Mouse (Mus musculus) bone marrow, adult 2 months (tissue): ENCODE data around the gene Olfr70. TPM values are rescaled to one million over a fixed set of nuclear protein-coding genes. Genes with fewer than 3 reads are reported as not detected.

Experiments used
- H3K27ac ChIP-seq: fragments of 200-500 bp; 2 replicates; pipeline ENCODE4 v1.5.1; 2012; ENCODE audit warnings: low read depth, mild to moderate bottlenecking, control low read depth, inconsistent platforms, low read length; ENCODE audit not compliant: control insufficient read depth, poor library complexity, insufficient read depth
- H3K4me1 ChIP-seq: fragments of 200-500 bp; 2 replicates; pipeline ENCODE4 v1.6.1; 2011; ENCODE audit warnings: low read length; ENCODE audit not compliant: control insufficient read depth, insufficient read depth
- H3K4me3 ChIP-seq: fragments of 200-500 bp; replicated peaks from 2 replicates; pipeline ENCODE3; 2011; ENCODE audit warnings: mild to moderate bottlenecking, low read depth, low read length, control low read depth; ENCODE audit not compliant: control insufficient read depth
- CTCF ChIP-seq: fragments of 200-500 bp; IDR thresholded peaks from 2 replicates; pipeline ENCODE4 v1.5.1; 2011; ENCODE audit warnings: low read length, control low read depth; ENCODE audit not compliant: control insufficient read depth, insufficient read depth
- POLR2A ChIP-seq: fragments of 200-500 bp; IDR thresholded peaks from 2 replicates; pipeline ENCODE4 v1.6.1; 2011; ENCODE audit warnings: low read depth, mild to moderate bottlenecking, control low read depth, low read length, borderline replicate concordance; ENCODE audit not compliant: control insufficient read depth
- WGBS: fragments of 180-500 bp; shearing (Covaris S2); methylation state at CpG from one replicate; pipeline ENCODE4 v1.1.7; 2018; 5-methylcytosine and 5-hydroxymethylcytosine counted together
- polyA plus RNA-seq: library from polyadenylated mRNA; stranded (reverse); fragments of >200 nt; gene quantifications from 2 replicates; pipeline ENCODE4 v1.2.4, GENCODE M21; 2011; ENCODE audit warnings: low replicate concordance; ENCODE audit not compliant: missing spikeins, insufficient read depth, insufficient read length

The Olfr70 gene
- polyA plus RNA-seq, 1 experiment, result not detected

DNA sequence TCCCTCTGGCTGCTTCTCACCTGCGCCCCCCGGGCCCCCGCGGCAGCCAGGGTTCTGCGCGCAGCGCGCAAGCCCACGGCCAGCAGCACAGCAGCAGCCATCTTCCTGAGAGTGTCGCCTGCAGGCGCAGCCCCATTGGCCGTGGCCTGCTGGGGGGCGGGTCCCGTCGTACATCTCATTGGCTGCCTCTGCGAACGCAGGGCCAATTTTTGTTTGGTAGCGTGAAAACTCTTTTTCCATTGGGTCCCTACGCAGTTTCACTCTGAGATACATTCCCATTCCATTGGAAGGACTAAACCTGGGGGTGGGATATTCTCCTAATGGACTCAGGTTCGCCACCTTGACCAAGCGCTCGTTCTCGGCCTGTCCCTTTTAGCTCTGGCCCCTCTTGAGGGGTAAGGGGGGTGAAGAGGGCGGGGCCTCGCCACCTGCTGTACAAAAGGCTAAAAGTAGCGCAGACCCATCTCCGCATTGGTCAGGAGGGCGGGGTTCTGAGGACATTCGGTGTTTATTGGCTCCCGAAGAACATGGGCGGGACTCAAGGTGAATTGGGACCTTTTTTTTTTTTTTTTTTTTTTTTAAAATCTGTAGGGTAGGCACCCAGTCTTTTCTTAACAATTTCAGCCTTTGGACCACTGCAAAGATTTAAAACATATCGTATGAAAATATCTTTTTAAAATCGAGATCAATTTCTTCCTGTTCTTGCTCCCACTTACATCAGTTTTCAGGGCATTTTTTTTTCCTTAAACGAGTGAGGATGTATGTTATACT lies 44.1 kb downstream of the Olfr70 start, which contains the start of gene Hint2:
TSS of gene Hint2 (minus strand) at position 128 of the 771 bp plus-strand sequence.
- Histone ChIP-seq H3K4me3 (peak within 1 kb of the TSS; percentile 67), H3K27ac (peak within 1 kb of the TSS; percentile 3), H3K4me1 (no peaks in the 10 kb centered on the region)
- WGBS, result under 1% methylated on average over 34 of the region's 34 CpGs
- TF ChIP-seq CTCF, result no peak
- TF ChIP-seq POLR2A, result peak; percentile 91; the same call in 1 of the 2 replicates

DNA sequence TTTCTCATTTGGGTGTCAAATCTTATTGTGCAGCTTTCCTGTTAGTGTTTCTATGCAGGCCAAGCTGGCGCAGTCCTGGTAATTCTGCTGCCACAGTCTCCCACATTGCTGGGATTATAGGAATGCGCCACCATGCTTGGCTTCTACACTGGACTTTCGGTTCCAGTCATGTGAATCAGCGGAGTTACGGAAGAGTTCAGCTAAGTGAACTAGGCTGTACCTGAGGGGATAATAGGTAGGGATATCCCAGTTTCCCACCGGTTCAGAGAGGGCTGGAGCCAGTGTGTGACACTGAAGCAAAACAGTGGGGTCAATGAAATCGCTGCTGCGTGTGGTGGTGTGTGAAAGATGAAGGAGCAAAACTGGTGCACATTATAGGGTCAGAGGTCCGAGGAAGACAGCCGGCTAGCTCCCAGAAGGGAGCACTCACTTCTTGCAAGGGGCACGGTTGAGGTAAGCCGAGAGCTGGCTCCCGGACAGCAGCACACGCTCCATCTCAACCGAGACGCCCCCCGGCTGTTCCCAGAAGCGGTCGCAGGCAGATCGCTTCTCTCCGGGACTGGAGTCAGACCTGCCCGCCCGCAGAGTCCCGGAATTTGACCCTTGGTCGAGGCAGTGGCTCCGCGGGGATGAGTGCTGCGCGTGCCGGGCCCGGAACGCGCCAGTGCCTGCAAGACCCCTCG lies 44.8 kb downstream of the Olfr70 start:
- TF ChIP-seq POLR2A, result no peak
- no peak for TF ChIP-seq CTCF
- Histone ChIP-seq H3K27ac (peak overlapping the region; percentile 3; the same call in 1 of the 2 replicates), H3K4me3 (peak overlapping the region; percentile 67), H3K4me1 (no peaks in the 10 kb centered on the region)
- 9% methylated on average over 34 of the region's 34 CpGs for WGBS

DNA sequence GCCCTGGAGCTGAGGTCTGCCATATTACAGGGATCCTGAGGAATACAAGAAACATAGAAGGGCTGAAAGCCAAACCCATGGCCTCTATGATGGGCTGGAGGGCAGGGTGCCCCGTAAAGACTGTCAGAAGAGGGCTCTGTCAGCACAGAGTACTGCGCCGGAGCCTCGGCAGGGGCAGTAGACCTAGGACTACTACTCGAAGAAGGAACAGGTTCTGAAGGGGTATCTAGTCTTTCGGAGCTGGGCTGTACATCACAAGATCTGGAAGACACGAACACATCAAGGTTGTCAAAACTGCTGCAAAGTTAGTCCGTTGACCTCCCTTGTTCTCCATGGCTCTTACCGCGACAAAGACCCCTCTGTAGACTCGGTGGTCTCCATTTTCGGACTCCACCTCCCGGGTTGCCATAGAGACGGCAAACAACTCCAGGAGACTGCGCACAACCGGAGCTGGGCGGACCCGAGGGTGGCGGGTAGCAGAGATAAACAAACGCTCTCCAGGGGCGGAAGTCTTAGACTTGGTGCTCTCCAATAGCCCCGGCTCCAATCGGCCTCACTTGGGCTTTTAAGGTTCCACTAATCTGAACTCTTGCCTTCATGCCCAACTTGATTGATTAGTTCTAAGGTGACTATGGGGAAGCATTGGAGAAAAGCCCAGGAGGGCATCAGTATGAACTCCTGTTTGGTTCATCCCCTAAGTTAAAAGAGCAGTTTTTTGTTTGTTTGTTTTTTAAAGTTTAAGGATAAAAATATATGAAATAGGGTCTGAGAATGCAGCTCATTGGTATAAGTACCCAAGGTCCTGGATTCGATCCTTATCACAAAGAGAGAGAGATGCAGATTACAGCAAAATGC lies 47.2 kb downstream of the Olfr70 start, which contains the start of gene Spag8:
TSS of gene Spag8 (minus strand) at position 434 of the 855 bp plus-strand sequence.
- TF ChIP-seq POLR2A (no peak), CTCF (no peak)
- H3K27ac ChIP-seq, result no peak within 1 kb of the TSS
- no peak within 1 kb of the TSS for H3K4me3 ChIP-seq
- WGBS, result 32% methylated on average over 24 of the region's 24 CpGs
- no peaks in the 10 kb centered on the region for H3K4me1 ChIP-seq

DNA sequence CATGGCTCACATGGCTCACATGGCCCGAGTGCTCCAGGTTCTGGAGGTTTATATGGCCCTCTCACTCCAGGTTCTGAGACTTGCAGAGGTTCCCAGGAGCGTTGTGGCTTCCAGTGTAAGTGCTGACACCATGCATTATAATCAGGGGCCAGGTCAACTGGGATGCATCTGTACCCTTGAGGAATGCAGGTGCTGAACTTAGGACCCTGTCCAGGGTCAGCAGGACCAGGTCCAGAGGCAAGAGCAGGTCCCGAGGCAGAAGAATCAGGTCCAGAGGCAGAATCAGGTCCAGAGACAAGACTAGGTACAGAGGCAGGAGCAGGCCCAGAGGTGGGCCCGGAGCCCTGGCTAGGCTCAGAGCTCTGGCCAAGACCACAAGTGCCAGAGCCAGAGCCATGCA lies 47.9 kb downstream of the Olfr70 start:
- no peak overlapping the region for H3K4me3 ChIP-seq
- 75% methylated on average over 4 of the region's 4 CpGs for WGBS

DNA sequence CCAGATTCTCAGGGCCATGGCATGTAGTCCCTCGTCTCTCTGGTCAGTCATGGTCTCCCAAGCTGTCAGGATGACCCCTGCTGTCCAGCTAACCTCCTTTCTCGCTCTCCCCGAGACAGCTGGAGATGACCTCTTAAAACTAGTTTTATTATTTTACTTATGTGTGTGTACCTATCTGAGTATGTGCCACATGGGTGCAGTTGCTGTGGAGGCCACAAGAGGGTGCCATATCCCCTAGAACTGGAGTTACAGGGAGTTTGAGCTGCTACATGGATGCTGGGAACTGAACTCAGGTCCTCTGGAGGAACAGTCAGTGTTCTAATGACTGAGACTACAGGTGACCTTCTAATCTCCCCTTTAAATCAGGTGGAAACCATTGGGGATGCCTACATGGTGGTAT lies 50.8 kb downstream of the Olfr70 start:
- no peak overlapping the region for H3K4me3 ChIP-seq
- TF ChIP-seq POLR2A (no peak), CTCF (peak; percentile 21; the same call in 1 of the 2 replicates)
- H3K4me1 ChIP-seq, result no peaks in the 10 kb centered on the region
- no peak overlapping the region for H3K27ac ChIP-seq
- WGBS, result 91% methylated on average over 3 of the region's 3 CpGs

More for the DNA sequence above, 47.9 kb downstream of the Olfr70 start:
- H3K27ac ChIP-seq, result no peak overlapping the region
- no peaks in the 10 kb centered on the region for H3K4me1 ChIP-seq
- no peak for TF ChIP-seq POLR2A
- TF ChIP-seq CTCF, result no peak

Other genes starting within 250 kb of the Olfr70 start
- gene Cd72, start 246.2 kb downstream of the Olfr70 start, polyA plus RNA-seq, result 186 and 275 TPM in 2 replicates
- 1.1 TPM in 1 of 2 replicates, not detected in the other for gene Sit1, start 217.1 kb downstream of the Olfr70 start, polyA plus RNA-seq
- gene Ccdc107, start 207.9 kb downstream of the Olfr70 start, polyA plus RNA-seq, result 37.7 and 76.5 TPM in 2 replicates
- gene Arhgef39, start 201.1 kb downstream of the Olfr70 start, polyA plus RNA-seq, result 88.6 and 105 TPM in 2 replicates
- gene Car9, start 193.8 kb downstream of the Olfr70 start, polyA plus RNA-seq, result 1.5 TPM in 1 of 2 replicates, not detected in the other
- 60.9 and 83.6 TPM in 2 replicates for gene Tpm2, start 177.0 kb downstream of the Olfr70 start, polyA plus RNA-seq
- 10.5 and 20.9 TPM in 2 replicates for gene Creb3, start 138.5 kb downstream of the Olfr70 start, polyA plus RNA-seq
- 394 and 621 TPM in 2 replicates for gene Tln1, start 138.1 kb downstream of the Olfr70 start, polyA plus RNA-seq
- gene Rgp1, start 122.1 kb downstream of the Olfr70 start, polyA plus RNA-seq, result 20.1 and 43.5 TPM in 2 replicates
- 16.5 and 29.8 TPM in 2 replicates for gene Gba2, start 121.9 kb downstream of the Olfr70 start, polyA plus RNA-seq
- gene Msmp, start 116.3 kb downstream of the Olfr70 start, polyA plus RNA-seq, result not detected in 2 replicates
- 2.0 and 3.7 TPM in 2 replicates for gene Npr2, start 68.9 kb downstream of the Olfr70 start, polyA plus RNA-seq
- gene Spag8, start 47.2 kb downstream of the Olfr70 start, polyA plus RNA-seq, result 3.0 TPM in 1 of 2 replicates, not detected in the other
- gene Hint2, start 44.3 kb downstream of the Olfr70 start, polyA plus RNA-seq, result 40.6 and 53.3 TPM in 2 replicates
- gene Tmem8b, start 31.8 kb downstream of the Olfr70 start, polyA plus RNA-seq, result 1.7 and 1.8 TPM in 2 replicates
- gene Fam221b, start 31.7 kb downstream of the Olfr70 start, polyA plus RNA-seq, result not detected in 2 replicates
- not detected in 2 replicates for gene Olfr71, start 9.4 kb upstream of the Olfr70 start, polyA plus RNA-seq
- gene Hrct1, start 26.4 kb upstream of the Olfr70 start, polyA plus RNA-seq, result 3.1 and 6.3 TPM in 2 replicates
- 0.63 and 0.80 TPM in 2 replicates for gene Spaar, start 29.2 kb upstream of the Olfr70 start, polyA plus RNA-seq
- gene Olfr159, start 70.2 kb upstream of the Olfr70 start, polyA plus RNA-seq, result not detected in 2 replicates
- not detected in 2 replicates for gene Olfr156, start 123.1 kb upstream of the Olfr70 start, polyA plus RNA-seq
- gene Olfr157, start 139.4 kb upstream of the Olfr70 start, polyA plus RNA-seq, result 0.68 and 0.82 TPM in 2 replicates
- not detected in 2 replicates for gene Olfr155, start 150.8 kb upstream of the Olfr70 start, polyA plus RNA-seq
- 1.1 and 2.9 TPM in 2 replicates for gene Reck, start 174.7 kb upstream of the Olfr70 start, polyA plus RNA-seq